In the genomic region with DNA sequence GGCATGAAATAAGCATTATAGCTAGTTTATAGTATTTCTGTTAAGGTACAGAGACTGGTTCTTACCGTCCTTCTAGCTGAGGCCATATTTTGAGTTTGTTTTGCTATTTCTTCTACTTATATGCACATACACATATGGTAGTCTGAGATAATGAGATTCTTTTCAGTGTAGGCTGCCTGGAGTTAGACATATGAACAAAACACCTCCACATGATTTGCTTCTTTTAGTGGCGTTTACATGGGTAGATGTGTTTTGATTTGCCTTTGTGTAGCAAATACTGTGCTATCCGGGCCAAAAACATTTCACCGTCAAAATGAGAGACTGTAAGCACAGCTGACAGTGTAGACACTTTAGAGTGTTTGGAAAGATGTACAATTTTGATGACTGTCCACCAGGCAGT, we compare ENCODE assay signal across 27 mouse cellular contexts.
A peak's percentile ranks its signal among the peaks of the same experiment; 100 is the strongest.
DNase-seq lines count a peak whose midpoint lies in the region; ATAC-seq and TF ChIP-seq lines count a peak whose summit lies in the region.
"Had no signal": no experiment of that assay in that cellular context is flagged by ENCODE, and none has a peak within 500 bp of the region (broad histone marks: within the 10 kb centered on the region; RNA-seq: fewer than 3 reads in every experiment).

No protein-coding gene starts in this region.

- no peaks in the 10 kb centered on the region for H3K9me3 ChIP-seq in forebrain, embryonic 15.5 days
- no peaks in the 10 kb centered on the region for H3K9me3 ChIP-seq in forebrain, embryonic 12.5 days
- H3K9me3 ChIP-seq: embryonic facial prominence, embryonic 10.5 days; embryonic facial prominence, embryonic 13.5 days; heart, embryonic 10.5 days; heart, embryonic 13.5 days; hindbrain, embryonic 12.5 days; hindbrain, embryonic 15.5 days had no signal

- H3K27me3 ChIP-seq in forebrain, embryonic 15.5 days, result no peaks in the 10 kb centered on the region
- H3K27me3 ChIP-seq in forebrain, embryonic 12.5 days, result no peaks in the 10 kb centered on the region
- H3K27me3 ChIP-seq: embryonic facial prominence, embryonic 13.5 days; heart, embryonic 13.5 days; hindbrain, embryonic 12.5 days; hindbrain, embryonic 15.5 days had no signal

- no peaks in the 10 kb centered on the region for H3K36me3 ChIP-seq in forebrain, embryonic 15.5 days
- no peaks in the 10 kb centered on the region for H3K36me3 ChIP-seq in forebrain, embryonic 12.5 days (replicated peaks)
- H3K36me3 ChIP-seq: embryonic facial prominence, embryonic 10.5 days; embryonic facial prominence, embryonic 13.5 days; heart, embryonic 10.5 days; heart, embryonic 13.5 days; hindbrain, embryonic 12.5 days; hindbrain, embryonic 15.5 days had no signal

- no peak for TF ChIP-seq CTCF in brain, embryonic 14.5 days (IDR thresholded peaks at IDR 0.05; ENCODE audit: borderline replicate concordance, extremely low read depth, insufficient read depth, insufficient read length)

- H3K27ac ChIP-seq in forebrain, embryonic 15.5 days (replicated peaks), result no peak overlapping the region
- no peak overlapping the region for H3K27ac ChIP-seq in forebrain, embryonic 12.5 days
- H3K27ac ChIP-seq: embryonic facial prominence, embryonic 10.5 days; embryonic facial prominence, embryonic 13.5 days; heart, adult 2 months; heart, embryonic 10.5 days; heart, embryonic 13.5 days; hindbrain, embryonic 12.5 days; hindbrain, embryonic 15.5 days had no signal

- TF ChIP-seq POLR2A in brain, embryonic 14.5 days (IDR thresholded peaks at IDR 0.05; ENCODE audit: borderline replicate concordance, extremely low read depth, insufficient read depth, insufficient read length, poor library complexity, severe bottlenecking), result no peak

- no peak overlapping the region for H3K9ac ChIP-seq in forebrain, embryonic 15.5 days (replicated peaks)
- no peak overlapping the region for H3K9ac ChIP-seq in forebrain, embryonic 12.5 days
- H3K9ac ChIP-seq: embryonic facial prominence, embryonic 13.5 days; heart, embryonic 13.5 days; hindbrain, embryonic 12.5 days; hindbrain, embryonic 15.5 days had no signal

- WGBS in forebrain, embryonic 15.5 days, result 63% methylated on average over 4 of the region's 4 CpGs
- 79% methylated on average over 4 of the region's 4 CpGs for WGBS in forebrain, embryonic 12.5 days

- ATAC-seq in forebrain, embryonic 15.5 days (replicated peaks), result peak; percentile 66
- ATAC-seq in forebrain, embryonic 12.5 days (ENCODE audit: low FRiP score), result no peak
- no peak for ATAC-seq in cerebellum, adult (ENCODE audit: insufficient number of reproducible peaks, low FRiP score, low TSS enrichment)
- ATAC-seq: activated CD4-positive, CD25-positive, alpha-beta regulatory T cell, adult 4 months; CD4-positive, CD25-positive, alpha-beta regulatory T cell, adult 4 months; intestine, postnatal 0 days had no signal

- H3K4me3 ChIP-seq in forebrain, embryonic 15.5 days, result no peak overlapping the region
- H3K4me3 ChIP-seq in forebrain, embryonic 12.5 days (replicated peaks), result no peak overlapping the region
- H3K4me3 ChIP-seq: embryonic facial prominence, embryonic 10.5 days; embryonic facial prominence, embryonic 13.5 days; erythroblast, embryonic 14.5 days; heart, adult 2 months; heart, embryonic 10.5 days; heart, embryonic 13.5 days; hindbrain, embryonic 12.5 days; hindbrain, embryonic 15.5 days had no signal

- peak; percentile 9 for DNase-seq in brain, adult 2 months (ENCODE audit: low read depth, low spot score)
- DNase-seq in brain, embryonic 14.5 days (ENCODE audit: low read depth), result peak; percentile 50
- DNase-seq in T-cell, adult 2 months (ENCODE audit: low spot score), result no peak
- DNase-seq: adrenal gland, adult 8-10 months; adrenal gland, postnatal 25 days; cerebellum, adult 11-12 months; cerebellum, adult 8-10 months; cerebellum, postnatal 10 days; cerebellum, postnatal 36 days; embryo, embryonic 11 days; gastrocnemius, postnatal 10 days; gastrocnemius, postnatal 36 days; heart, adult 2 months; kidney, adult 2 months had no signal

- no peaks in the 10 kb centered on the region for H3K4me1 ChIP-seq in forebrain, embryonic 15.5 days
- H3K4me1 ChIP-seq in forebrain, embryonic 12.5 days, result no peaks in the 10 kb centered on the region
- H3K4me1 ChIP-seq: embryonic facial prominence, embryonic 10.5 days; embryonic facial prominence, embryonic 13.5 days; heart, embryonic 10.5 days; heart, embryonic 13.5 days; hindbrain, embryonic 12.5 days; hindbrain, embryonic 15.5 days had no signal

- no peak overlapping the region for H3K4me2 ChIP-seq in forebrain, embryonic 15.5 days (replicated peaks)
- no peak overlapping the region for H3K4me2 ChIP-seq in forebrain, embryonic 12.5 days
- H3K4me2 ChIP-seq: embryonic facial prominence, embryonic 13.5 days; heart, embryonic 13.5 days; hindbrain, embryonic 12.5 days; hindbrain, embryonic 15.5 days had no signal
